Mouse (Mus musculus) testis, adult 2 months (tissue): ENCODE results near the gene Egfl8.

ENCODE experiments used
- CTCF ChIP-seq: fragments of 200-500 bp; IDR thresholded peaks from 2 replicates; pipeline ENCODE4 v1.5.1; 2012; ENCODE audit warnings: low read depth, mild to moderate bottlenecking, inconsistent platforms, low read length, moderate library complexity; ENCODE audit not compliant: control insufficient read depth, insufficient read depth, insufficient replicate concordance
- POLR2A ChIP-seq: fragments of 200-500 bp; IDR thresholded peaks from 2 replicates; pipeline ENCODE4 v1.6.1; 2012; ENCODE audit warnings: low read depth, mild to moderate bottlenecking, inconsistent platforms, low read length, moderate library complexity; ENCODE audit not compliant: control insufficient read depth

DNA sequence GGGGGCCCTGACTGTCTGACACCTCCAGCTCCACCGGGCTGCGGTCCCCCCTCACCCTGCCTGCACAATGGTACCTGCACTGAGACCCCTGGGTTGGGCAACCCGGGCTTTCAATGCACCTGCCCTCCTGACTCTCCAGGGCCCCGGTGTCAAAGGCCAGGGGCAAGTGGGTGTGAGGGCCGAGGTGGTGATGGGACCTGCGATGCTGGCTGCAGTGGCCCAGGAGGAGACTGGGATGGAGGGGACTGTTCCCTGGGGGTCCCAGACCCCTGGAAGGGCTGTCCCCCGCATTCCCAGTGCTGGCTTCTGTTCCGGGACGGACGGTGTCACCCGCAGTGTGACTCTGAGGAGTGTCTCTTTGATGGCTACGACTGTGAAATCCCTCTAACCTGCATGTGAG is 33.2 kb downstream of the Egfl8 start:
- no peak for TF ChIP-seq CTCF
- TF ChIP-seq POLR2A, result no peak
